Mouse (Mus musculus) adipocyte (in vitro differentiated cells): Measurements from ENCODE around the gene Gmnn.

Experiments used
- DNase-seq: peaks from one replicate; pipeline ENCODE4 v3.0.0-alpha.2; 2016; ENCODE audit warnings: low spot score

Gmnn gene

DNA sequence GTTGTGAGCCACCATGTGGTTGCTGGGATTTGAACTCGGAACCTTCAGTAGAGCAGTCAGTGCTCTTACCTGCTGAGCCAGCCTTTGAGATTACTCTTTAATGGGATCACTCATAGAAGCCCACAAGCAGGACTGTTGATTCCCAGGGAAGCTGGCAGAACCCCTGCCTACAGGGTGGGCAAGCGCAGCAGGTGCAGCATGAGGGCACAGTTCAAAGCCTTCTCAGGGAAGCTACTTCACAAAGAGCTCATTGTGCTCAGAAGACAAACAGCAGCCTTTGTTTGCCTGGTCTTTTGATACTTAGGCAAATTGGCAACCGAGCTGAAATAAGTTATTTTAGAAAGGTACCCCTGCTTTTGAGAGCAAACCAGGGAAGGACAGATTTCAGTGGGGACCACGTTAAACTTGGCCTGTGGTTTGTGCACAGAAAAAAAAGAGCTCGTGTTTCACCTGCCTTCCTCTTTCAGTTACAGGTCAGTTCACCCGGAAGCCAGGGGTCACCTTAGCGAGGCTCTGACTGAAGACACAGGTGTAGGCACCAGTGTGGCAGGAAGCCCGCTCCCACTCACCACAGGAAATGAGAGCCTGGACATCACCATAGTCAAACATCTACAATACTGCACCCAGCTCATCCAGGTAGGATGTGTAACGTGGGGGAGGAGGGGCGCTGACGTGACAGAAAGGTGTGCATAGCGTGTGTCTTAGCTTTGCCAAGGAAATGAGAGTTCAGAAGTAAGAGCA lies 51.9 kb downstream of the Gmnn start:
- DNase-seq: no peak

GRCm38 (mm10) chr13:24702128-24702527 lies 59.6 kb downstream of the Gmnn start:
- no peak for DNase-seq
